Mouse (Mus musculus) gastrocnemius, adult 2 months (tissue): ENCODE measurements at regions not wholly inside any gene's neighbourhood (a gene's known extent, or its start where the extent isn't known, plus 50 kb on each side); places are given as distances from the start of the nearest gene placed in this dataset.
"Not testable (repeated sequence)": the region's sequence is repeated elsewhere in the genome, so short reads cannot be mapped to it uniquely, and the experiment has no call there.

Experiments used
- DNase-seq: peaks from one replicate; pipeline ENCODE4 v3.0.0; 2022
- H3K27ac ChIP-seq: fragments of 200-600 bp; 2 replicates; pipeline ENCODE4 v1.8.1; 2022; ENCODE audit warnings: mild to moderate bottlenecking
- H3K4me3 ChIP-seq: fragments of 200-600 bp; 2 replicates; pipeline ENCODE4 v1.8.1; 2022; ENCODE audit warnings: mild to moderate bottlenecking, moderate library complexity
- CTCF ChIP-seq: fragments of 200-600 bp; IDR thresholded peaks from 2 replicates; pipeline ENCODE4 v1.8.1; 2022; ENCODE audit warnings: antibody characterized with exemption, mild to moderate bottlenecking, moderate library complexity
- intact Hi-C: fragments of 180-260 bp; cut with DNase I; formaldehyde crosslinking; loops from one replicate; pipeline ENCODE4 v1.15.1; 2025

DNA sequence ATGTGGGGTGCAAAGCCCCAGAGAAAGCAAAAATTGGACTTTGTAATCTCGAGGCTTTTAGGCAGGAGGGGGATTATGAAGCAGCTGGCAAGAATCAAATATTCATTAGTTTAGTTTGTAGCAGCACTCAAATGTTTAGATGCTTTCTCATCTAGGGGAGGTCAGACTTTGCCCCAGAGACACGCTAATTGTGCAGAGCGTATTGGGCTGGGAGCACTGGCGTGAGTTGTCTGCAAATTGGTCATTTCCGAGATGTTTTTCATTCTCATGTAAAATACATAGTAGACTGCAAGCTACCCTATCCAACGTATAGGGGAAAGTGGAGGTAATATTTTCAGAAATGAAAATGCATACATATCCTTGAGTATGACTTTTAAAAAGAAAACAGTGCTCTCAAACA lies 139.2 kb upstream of the Palmd start:
- Histone ChIP-seq H3K27ac (no peak overlapping the region), H3K4me3 (no peak overlapping the region)
- intact Hi-C loops, result no loop called here
- no peak for TF ChIP-seq CTCF
- no peak for DNase-seq

DNA sequence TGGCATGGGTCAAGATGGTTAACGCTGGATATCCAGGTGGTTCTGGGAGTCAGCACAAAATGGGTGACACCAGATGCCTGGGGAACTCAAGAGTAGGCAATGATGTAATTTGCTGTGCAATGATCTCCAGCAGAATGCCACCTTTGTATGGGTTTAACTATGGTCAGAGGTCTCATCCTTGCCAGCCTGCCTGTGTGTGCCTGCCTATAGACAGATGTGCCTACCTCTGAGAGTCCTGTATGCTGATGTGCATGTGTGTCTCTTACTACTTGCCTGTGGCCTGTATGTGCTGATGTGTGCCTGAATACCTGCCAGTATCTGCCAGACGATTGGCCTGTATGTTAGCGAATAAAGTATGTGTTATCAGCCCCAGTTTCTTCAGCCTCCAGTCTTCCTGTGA lies 138.6 kb upstream of the Palmd start:
- no peak for DNase-seq
- no peak for TF ChIP-seq CTCF
- intact Hi-C loops, result no loop called here
- H3K27ac ChIP-seq, result no peak overlapping the region
- H3K4me3 ChIP-seq, result no peak overlapping the region

DNA sequence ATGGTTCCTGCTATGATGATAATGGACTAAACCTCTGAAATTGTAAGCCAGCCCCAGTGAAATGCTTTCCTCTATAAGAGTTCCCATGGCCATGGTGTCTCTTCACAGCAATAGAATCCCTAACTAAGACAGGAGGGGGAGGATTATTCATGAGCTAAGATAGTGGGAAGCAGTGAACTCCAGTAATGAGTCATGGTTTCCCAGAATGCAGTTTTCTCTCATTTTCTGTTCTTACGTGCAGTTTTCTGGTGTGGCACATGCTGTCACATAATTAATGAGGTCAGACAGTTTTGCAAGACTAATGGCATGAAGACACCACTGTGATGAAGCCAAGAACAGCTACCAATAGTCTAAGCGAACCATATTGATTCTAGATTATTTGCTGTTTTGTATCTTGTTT lies 118.9 kb upstream of the Palmd start:
- intact Hi-C loops, result no loop called here
- TF ChIP-seq CTCF, result no peak
- no peak overlapping the region for H3K4me3 ChIP-seq
- no peak overlapping the region for H3K27ac ChIP-seq
- DNase-seq, result no peak

DNA sequence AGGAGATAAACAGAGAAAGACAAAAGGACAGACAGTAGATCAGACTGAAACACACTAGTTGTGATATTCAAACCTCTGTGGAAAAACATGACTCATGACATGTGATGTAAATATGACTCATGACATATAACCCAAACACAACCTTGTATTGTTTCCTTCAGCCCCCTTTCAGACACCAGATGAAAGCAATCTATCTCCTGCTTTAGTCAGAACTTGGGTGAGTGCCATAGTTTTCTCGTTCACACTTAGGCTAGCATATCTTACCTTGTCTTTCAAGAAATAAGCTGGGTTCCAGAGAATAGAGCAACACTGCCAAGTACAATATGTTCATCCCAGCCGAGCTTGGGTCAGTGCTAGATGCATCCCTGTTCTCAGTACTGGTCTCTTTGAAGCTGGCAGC lies 107.9 kb upstream of the Palmd start:
- Histone ChIP-seq H3K27ac (no peak overlapping the region), H3K4me3 (no peak overlapping the region)
- no peak for TF ChIP-seq CTCF
- intact Hi-C loops, result no loop called here
- no peak for DNase-seq

DNA sequence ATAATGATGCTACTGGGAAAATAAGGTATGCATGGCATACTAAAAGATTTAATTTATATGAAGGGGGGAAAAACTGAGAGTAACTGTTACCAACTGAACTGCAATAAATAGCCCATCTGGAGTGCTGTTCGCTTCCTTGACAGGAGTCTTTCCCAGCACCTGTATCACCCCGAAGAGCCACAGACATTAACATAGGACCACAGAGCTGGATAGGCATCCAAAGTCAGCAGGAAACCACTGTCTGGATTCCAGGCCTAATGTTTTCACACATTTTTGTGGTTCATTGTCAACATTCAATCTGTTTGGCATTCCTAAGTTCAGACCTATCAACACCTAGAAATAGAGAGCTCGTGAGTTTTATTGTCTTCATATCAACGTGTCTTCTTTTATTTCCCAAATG lies 104.6 kb upstream of the Palmd start:
- Histone ChIP-seq H3K27ac (no peak overlapping the region), H3K4me3 (no peak overlapping the region)
- intact Hi-C loops, result no loop called here
- no peak for DNase-seq
- no peak for TF ChIP-seq CTCF

DNA sequence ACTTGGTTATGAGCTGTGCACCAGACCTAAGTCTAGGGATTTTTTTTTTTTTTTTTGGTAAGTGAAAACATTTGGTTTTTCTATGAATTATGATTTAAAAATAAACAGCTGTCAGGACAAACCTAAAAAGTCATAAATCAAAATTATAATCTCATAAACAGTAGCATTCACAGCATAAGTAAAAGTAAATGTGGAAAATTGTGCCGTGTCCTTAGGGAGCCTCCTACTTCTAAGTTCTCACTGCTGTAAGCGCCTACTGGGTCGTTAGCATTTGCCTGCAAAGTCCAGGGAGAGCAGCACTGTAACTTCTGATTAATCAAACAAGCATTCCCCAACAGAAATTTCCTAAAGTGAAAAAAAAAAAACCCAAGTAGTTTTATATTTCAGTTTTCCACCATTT lies 104.2 kb upstream of the Palmd start:
- no peak for TF ChIP-seq CTCF
- intact Hi-C loops, result no loop called here
- H3K27ac ChIP-seq, result no peak overlapping the region
- no peak for DNase-seq
- no peak overlapping the region for H3K4me3 ChIP-seq

DNA sequence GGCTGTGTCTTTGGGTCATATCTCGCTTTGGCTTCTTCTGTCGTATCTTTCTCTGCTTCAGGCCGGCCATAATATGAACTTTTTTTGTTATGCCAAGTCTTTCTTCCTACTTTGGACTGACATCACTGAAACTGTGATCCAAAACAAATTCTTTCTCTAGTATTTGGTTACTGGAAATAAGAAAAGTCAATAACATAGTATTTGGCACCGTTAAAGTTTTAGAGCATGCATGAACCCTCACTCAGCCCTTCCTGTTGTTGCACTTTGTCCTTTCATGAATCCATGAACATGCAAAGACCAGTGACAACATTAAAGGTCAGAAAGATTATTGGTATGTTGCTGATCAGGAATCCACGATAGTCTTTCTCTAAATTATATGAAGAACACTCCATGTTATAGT lies 103.1 kb upstream of the Palmd start:
- Histone ChIP-seq H3K27ac (no peak overlapping the region), H3K4me3 (no peak overlapping the region)
- no peak for TF ChIP-seq CTCF
- no peak for DNase-seq
- intact Hi-C loops, result no loop called here

DNA sequence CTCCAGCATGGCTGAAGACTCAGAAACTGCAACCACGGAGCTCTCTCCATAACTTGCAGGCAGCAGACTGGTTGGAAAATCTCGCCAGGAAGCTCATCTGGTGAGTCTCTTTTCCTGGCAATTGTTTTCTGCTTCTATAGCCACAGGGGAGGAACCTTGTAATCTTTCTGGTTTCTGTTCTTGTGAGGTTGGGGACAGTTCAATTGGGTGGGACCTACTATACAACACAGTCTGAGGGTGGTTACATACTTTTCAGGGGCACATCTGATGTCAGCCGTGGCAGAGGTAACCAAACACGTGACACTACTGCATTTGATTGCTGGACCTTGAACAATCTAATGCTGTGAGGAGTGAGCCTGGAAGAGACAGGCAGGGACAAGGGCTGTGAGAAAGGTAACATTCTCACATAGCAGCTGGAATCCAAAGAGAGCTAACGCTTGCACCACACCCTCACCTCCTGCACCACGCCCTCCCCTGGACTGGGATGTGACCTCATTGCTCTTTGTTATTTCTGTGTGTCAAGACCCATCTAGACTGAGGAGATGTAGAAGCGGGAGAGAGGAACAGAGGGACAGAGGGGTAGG lies 98.8 kb upstream of the Palmd start:
- H3K4me3 ChIP-seq, result no peak overlapping the region
- DNase-seq, result no peak
- intact Hi-C loops, result no loop called here
- TF ChIP-seq CTCF, result no peak
- H3K27ac ChIP-seq, result peak overlapping the region; percentile 60

DNA sequence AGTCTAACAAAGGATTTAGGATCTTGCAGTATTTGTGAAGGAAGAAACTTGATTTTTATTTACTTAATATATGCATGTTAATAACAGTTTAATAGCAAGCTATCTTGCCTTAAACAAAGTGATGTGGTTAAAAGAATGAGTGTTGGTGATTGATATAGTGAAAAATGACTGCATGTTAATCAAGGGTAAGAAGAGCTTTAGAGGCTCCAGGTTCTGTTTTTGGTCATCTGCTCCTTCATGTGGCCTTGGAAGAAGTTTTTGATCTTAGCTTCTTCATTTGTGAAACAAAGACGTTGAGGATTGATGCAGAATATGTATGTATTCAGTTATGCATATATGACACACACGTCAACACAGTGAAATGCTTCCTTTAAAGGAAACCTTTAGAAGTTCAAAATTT lies 97.1 kb upstream of the Palmd start:
- intact Hi-C loops, result no loop called here
- DNase-seq, result no peak
- H3K4me3 ChIP-seq, result no peak overlapping the region
- no peak overlapping the region for H3K27ac ChIP-seq
- no peak for TF ChIP-seq CTCF

DNA sequence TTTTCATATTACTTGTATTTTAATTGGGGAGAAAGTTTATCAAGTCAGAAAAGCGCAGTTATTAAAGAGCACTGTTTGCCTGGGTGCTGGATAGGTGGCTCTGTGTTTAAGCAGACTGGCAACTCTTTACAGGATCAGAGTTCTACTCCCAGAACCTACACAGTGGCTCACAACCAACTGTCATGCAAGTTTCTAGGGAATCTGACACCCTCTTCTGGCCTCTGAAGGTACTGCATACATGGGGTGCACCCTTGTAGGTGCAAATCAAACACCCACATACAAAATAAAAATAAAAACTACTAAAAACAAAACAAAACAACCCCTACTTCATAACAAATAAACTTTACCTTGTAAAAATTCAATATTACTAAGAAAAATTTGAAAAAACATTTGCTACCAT lies 93.0 kb upstream of the Palmd start:
- Histone ChIP-seq H3K27ac (no peak overlapping the region), H3K4me3 (no peak overlapping the region)
- peak; percentile 78 for TF ChIP-seq CTCF
- intact Hi-C loops, result loop anchor here (1.0 to 5.0 kb wide), 3 partner anchors 95 to 158 kb away; partner anchors contain the start of genes 4930455H04Rik and Palmd
- peak; percentile 32 for DNase-seq

DNA sequence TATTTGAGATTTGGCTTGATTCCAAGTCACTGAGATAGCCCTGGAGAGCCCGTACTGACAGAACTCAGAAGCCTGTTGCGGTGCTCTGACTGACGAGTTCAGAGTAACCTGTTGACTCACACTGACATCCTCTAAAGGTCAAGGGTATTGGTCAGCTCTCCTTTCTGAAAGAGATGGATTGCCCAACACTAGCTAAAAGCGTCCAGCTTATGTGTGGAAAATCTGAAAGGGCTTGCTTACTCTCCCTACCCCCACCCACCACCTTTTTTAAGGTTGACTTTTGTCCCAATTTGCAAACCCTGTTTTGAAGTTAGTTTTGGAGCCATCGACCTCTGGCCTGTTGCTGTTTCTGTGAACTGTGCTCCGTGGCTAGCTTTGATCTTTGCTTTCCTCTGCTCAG lies 92.4 kb upstream of the Palmd start:
- H3K27ac ChIP-seq, result peak overlapping the region; percentile 21; the same call in 1 of the 2 replicates
- H3K4me3 ChIP-seq, result no peak overlapping the region
- DNase-seq, result no peak
- no peak for TF ChIP-seq CTCF
- intact Hi-C loops, result loop anchor here (1.0 to 5.0 kb wide), 3 partner anchors 94 to 157 kb away; partner anchors contain the start of genes 4930455H04Rik and Palmd

DNA sequence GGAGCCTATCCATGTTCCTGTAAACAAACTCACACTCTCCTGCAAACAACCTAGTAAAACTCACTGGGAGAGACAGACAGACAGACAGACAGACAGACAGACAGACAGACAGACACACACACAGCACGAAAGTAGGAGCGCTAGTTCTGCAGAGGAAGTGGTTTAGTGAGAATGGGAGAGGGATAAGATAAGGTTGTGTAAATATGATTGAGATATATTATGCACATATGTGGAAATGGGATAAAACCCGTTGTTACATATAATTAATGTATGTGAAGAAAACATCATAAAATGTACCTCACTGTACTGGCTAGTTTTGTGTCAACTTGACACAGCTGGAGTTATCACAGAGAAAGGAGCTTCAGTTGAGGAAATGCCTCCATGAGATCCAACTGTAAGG lies 85.9 kb upstream of the Palmd start:
- H3K27ac ChIP-seq, DNase-seq, intact Hi-C loops: not testable (repeated sequence)

DNA sequence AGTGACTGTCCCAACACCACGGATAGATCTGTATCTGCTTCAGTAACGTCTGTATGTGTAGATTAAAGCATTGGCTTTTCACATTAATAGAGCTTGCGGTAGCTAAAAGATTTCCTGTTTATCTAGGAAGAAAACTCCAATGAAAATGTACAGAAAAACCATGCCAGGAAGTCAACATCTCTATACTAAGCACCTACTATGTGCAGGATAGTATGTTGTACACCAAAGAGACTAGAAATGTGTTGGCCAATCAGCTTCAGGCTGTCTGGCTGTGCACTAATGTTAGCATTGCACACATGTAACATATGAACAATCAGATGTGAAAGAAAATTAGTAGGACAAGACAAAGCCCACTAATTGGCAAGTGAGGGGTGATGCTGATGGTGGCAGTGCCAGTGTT lies 82.6 kb upstream of the Palmd start:
- intact Hi-C loops, result no loop called here
- DNase-seq, result no peak
- no peak for TF ChIP-seq CTCF
- Histone ChIP-seq H3K27ac (no peak overlapping the region), H3K4me3 (no peak overlapping the region)

More for the DNA sequence above, 85.9 kb upstream of the Palmd start:
- not testable (repeated sequence) for H3K4me3 ChIP-seq

DNA sequence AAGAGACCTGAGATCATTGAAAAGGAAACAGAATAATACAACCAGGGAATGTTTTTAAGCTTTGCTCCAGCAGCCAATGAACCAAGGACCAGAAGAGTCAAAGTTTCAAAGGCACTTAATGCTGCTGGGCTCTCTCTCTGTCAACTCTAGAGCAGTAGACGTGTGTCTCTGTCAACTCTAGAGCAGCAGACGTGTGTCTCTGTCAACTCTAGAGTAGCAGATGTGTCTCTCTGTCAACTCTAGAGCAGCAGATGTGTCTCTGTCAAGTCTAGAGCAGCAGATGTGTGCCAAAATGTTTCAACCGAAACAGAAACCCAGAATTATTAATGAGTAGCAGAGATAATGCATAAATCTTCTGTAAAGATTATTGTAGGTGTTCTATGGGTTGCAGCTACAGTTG lies 82.1 kb upstream of the Palmd start:
- no peak overlapping the region for H3K27ac ChIP-seq
- no peak for DNase-seq
- no peak for TF ChIP-seq CTCF
- H3K4me3 ChIP-seq, result no peak overlapping the region
- intact Hi-C loops, result no loop called here
